Mouse (Mus musculus): Measurements from ENCODE around the gene Milr1. TPM values are rescaled to one million over a fixed set of nuclear protein-coding genes. Genes with fewer than 3 reads are reported as not detected.

Gene Milr1
- polyA plus RNA-seq, 1 experiment from 2014 or later: 0.54 TPM

DNA sequence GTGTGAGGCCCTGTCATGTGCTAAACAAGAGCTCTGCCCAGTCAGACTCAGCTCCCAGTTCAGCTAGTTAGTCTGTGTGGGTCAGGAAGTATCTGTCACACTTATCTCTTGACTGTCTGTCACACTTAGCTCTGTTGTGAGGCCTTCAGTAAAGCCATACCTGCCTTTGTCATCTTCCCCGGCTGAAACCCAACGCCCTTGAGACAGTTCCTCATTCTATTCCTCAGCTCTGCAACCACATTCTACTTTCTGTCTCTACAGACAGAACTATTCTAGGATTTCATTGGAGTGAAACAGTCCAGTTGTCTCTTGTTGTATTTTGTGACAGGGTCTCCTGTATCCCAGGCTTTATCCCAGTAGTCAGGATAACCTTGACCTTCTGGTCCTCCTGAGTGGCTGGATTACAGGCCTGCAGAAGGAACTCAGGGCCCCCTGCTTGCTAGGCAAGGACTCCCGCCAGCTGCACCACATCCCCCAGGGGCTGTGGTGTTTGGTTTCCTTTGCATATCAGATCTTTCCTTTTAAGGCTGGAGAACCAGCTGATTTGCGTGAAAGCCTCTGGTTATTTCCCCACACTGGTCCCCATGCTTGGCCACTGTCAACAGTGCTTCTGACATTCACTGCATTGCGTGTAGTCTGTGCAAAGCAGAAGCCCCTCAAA is 11.2 kb downstream of the Milr1 start:
- 59% methylated on average over 5 of the region's 5 CpGs for WGBS
- H3K4me3 ChIP-seq: no peak overlapping the region

DNA sequence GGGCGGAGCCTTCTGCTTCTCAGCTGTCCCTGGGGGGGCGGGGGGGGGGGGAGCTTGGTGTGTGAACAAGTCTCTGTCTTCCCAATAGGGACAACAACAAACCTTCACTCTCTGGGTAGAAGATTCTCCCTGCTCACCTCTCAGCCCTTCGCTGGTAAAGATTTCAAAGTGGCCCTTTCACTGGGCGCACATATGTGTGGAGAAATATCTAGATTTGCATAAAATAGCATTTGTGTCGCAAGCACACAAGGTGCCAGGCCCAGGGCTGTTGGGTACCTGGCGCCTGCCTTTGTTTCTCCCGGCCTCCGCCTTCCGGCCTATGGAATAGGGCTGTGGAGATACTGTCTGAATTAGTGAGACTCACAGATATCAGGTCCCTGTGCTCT is 11.8 kb downstream of the Milr1 start:
- H3K9me3 ChIP-seq (replicated peaks): no peaks in the 10 kb centered on the region
- 76% methylated on average over 8 of the region's 9 CpGs for WGBS
- no peaks in the 10 kb centered on the region for H3K4me1 ChIP-seq
- H3K27ac ChIP-seq: no peak overlapping the region
- no peaks in the 10 kb centered on the region for H3K27me3 ChIP-seq
- no peak overlapping the region for H3K4me2 ChIP-seq
- no peak overlapping the region for H3K9ac ChIP-seq
- H3K4me3 ChIP-seq: no peak overlapping the region
- no peak for ATAC-seq
- peaks cover 21% of the 10 kb centered on the region for H3K36me3 ChIP-seq (ENCODE audit: poor library complexity, severe bottlenecking)

More for the DNA sequence above, 11.2 kb downstream of the Milr1 start:
- Histone ChIP-seq H3K27me3 (no peaks in the 10 kb centered on the region), H3K27ac (no peak overlapping the region), H3K4me1 (no peaks in the 10 kb centered on the region), H3K9me3 (replicated peaks) (no peaks in the 10 kb centered on the region), H3K4me2 (no peak overlapping the region), H3K36me3 (ENCODE audit: poor library complexity, severe bottlenecking) (peaks cover 16% of the 10 kb centered on the region), H3K9ac (no peak overlapping the region)
- ATAC-seq: no peak

DNA sequence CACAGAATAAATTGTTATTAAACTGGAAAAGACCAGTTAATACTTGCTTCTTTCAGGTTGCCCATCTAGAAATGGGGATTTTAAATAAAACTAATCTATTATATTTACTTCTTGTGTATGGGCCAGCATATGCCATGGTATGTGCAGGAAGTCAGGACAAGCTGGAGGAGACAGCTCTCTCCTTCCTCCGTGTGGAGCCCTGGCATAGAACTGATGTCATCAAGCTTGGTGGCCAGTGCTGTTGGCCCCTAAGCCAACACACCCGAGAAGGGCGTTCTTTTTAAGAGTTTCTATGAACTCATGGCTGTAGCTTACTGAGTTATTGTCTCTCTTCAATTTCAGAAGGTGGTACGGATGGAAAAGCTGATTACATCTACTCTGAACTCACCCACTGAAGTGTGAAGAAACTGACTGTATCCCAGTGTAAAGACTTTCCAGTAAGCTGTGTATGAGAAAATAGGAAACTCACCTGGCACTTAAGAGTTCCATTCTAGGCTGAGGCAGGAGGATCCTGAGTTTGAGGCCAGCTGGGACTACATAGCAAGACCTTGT is 15.7 kb downstream of the Milr1 start:
- no peaks in the 10 kb centered on the region for H3K9me3 ChIP-seq (replicated peaks)
- ATAC-seq: no peak
- H3K9ac ChIP-seq: no peak overlapping the region
- WGBS: 89% methylated on average over 4 of the region's 4 CpGs
- no peak overlapping the region for H3K4me3 ChIP-seq
- no peak overlapping the region for H3K27ac ChIP-seq
- no peak overlapping the region for H3K4me2 ChIP-seq
- H3K27me3 ChIP-seq: no peaks in the 10 kb centered on the region
- no peaks in the 10 kb centered on the region for H3K4me1 ChIP-seq
- H3K36me3 ChIP-seq (ENCODE audit: poor library complexity, severe bottlenecking): peaks cover 56% of the 10 kb centered on the region

- H3K4me1 ChIP-seq: no peaks in the 10 kb centered on the region
- no peaks in the 10 kb centered on the region for H3K27me3 ChIP-seq
- H3K4me3 ChIP-seq: no peak overlapping the region
- no peak for ATAC-seq
- H3K27ac ChIP-seq: no peak overlapping the region
- 99% methylated on average over 4 of the region's 4 CpGs for WGBS
- peaks cover 63% of the 10 kb centered on the region for H3K36me3 ChIP-seq (ENCODE audit: poor library complexity, severe bottlenecking)
- no peaks in the 10 kb centered on the region for H3K9me3 ChIP-seq (replicated peaks)
- no peak overlapping the region for H3K9ac ChIP-seq
- H3K4me2 ChIP-seq: no peak overlapping the region
Observed at GRCm38 (mm10) chr11:106767516-106767915, 16.5 kb downstream of the Milr1 start.

DNA sequence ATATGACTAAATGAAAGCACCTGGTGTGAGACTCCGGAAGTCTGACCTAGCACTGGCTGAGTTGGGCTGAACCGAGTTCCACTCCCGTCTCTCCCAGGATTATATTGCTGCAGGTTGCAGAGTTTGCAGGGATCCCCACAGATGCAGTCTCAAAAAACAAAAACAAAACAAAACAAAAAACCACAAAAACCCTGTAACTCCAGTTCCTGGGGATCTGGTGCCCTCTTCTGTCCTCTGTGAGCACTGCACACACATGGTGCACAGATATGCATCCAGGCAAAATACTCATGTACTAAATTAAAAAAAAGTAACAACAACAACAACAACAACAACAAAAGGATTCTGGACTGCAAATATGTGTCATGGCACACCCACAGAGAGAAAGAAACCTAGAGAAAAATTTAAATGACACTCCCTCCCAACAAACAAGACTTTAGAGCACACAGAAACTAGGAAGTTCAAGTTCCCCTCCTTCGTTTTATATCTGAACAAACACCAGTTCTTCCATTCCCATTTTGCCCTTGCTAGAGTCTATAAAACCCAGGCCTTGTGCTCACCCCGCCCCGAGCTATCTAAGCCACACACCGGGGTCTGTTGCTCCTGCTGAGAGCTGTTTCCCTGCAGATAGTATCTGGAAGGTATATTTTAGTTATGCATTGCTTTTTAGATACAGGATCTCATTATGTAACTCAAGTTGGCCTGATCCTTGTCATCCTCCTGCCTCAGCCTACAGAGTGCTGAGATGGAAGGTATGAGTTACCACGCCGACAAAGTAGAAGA is 19.4 kb downstream of the Milr1 start:
- Histone ChIP-seq H3K27me3 (no peaks in the 10 kb centered on the region), H3K36me3 (ENCODE audit: poor library complexity, severe bottlenecking) (peaks cover 91% of the 10 kb centered on the region), H3K9ac (no peak overlapping the region), H3K4me2 (no peak overlapping the region), H3K9me3 (replicated peaks) (no peaks in the 10 kb centered on the region), H3K4me1 (no peaks in the 10 kb centered on the region), H3K27ac (no peak overlapping the region), H3K4me3 (no peak overlapping the region)
- no peak for ATAC-seq
- whole genome bisulfite sequencing: 94% methylated on average over 9 of the region's 9 CpGs

- ATAC-seq: no peak
- H3K27me3 ChIP-seq: no peaks in the 10 kb centered on the region
- 93% methylated on average over 9 of the region's 9 CpGs for WGBS
- no peak overlapping the region for H3K4me2 ChIP-seq
- no peaks in the 10 kb centered on the region for H3K9me3 ChIP-seq (replicated peaks)
- H3K27ac ChIP-seq: no peak overlapping the region
- peaks cover 79% of the 10 kb centered on the region for H3K36me3 ChIP-seq (ENCODE audit: poor library complexity, severe bottlenecking)
- peaks cover 2% of the 10 kb centered on the region for H3K4me1 ChIP-seq
- no peak overlapping the region for H3K9ac ChIP-seq
- H3K4me3 ChIP-seq: no peak overlapping the region
Observed at GRCm38 (mm10) chr11:106773061-106773460, 22.0 kb downstream of the Milr1 start.

- no peak for ATAC-seq
- H3K4me2 ChIP-seq: no peak overlapping the region
- H3K4me1 ChIP-seq: peaks cover 9% of the 10 kb centered on the region
- 91% methylated on average over 4 of the region's 4 CpGs for WGBS
- no peak overlapping the region for H3K9ac ChIP-seq
- no peaks in the 10 kb centered on the region for H3K9me3 ChIP-seq (replicated peaks)
- no peak overlapping the region for H3K4me3 ChIP-seq
- no peaks in the 10 kb centered on the region for H3K27me3 ChIP-seq
- H3K36me3 ChIP-seq (ENCODE audit: poor library complexity, severe bottlenecking): peaks cover 64% of the 10 kb centered on the region
- no peak overlapping the region for H3K27ac ChIP-seq
Observed at GRCm38 (mm10) chr11:106776960-106777359, 25.9 kb downstream of the Milr1 start.

DNA sequence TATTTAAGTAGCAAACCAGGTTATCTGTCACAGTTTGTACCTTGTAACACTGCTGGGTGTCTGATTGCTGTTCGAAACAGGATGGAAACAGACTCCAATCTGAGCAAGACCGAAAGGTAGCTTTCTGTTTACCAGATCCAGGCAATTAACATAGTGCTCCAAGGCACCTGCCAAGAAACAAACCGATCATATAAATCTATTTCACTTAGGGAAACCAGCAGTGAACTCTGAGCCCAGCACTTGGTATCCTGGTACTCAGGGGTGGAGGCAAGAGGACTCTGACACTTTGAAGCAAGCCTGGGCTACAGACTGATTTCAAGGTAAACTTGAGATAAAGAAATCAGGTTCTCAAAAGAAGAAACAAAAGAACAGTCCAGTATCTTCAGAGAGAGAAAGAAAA is 26.4 kb downstream of the Milr1 start:
- Histone ChIP-seq H3K4me1 (peaks cover 9% of the 10 kb centered on the region), H3K9ac (no peak overlapping the region), H3K4me3 (no peak overlapping the region), H3K27ac (no peak overlapping the region), H3K36me3 (ENCODE audit: poor library complexity, severe bottlenecking) (peaks cover 64% of the 10 kb centered on the region), H3K9me3 (replicated peaks) (no peaks in the 10 kb centered on the region), H3K4me2 (no peak overlapping the region), H3K27me3 (no peaks in the 10 kb centered on the region)
- WGBS: 94% methylated on average over 3 of the region's 3 CpGs
- ATAC-seq: no peak

- no peaks in the 10 kb centered on the region for H3K9me3 ChIP-seq (replicated peaks)
- no peak for ATAC-seq
- no peaks in the 10 kb centered on the region for H3K27me3 ChIP-seq
- no peak overlapping the region for H3K9ac ChIP-seq
- 90% methylated on average over 7 of the region's 7 CpGs for WGBS
- H3K4me3 ChIP-seq: no peak overlapping the region
- H3K4me1 ChIP-seq: peaks cover 11% of the 10 kb centered on the region
- peak overlapping the region; percentile 89; the same call in 1 of the 2 replicates for H3K4me2 ChIP-seq
- no peak overlapping the region for H3K27ac ChIP-seq
- H3K36me3 ChIP-seq (ENCODE audit: poor library complexity, severe bottlenecking): peaks cover 65% of the 10 kb centered on the region
Observed at GRCm38 (mm10) chr11:106778132-106778531, 27.1 kb downstream of the Milr1 start.

DNA sequence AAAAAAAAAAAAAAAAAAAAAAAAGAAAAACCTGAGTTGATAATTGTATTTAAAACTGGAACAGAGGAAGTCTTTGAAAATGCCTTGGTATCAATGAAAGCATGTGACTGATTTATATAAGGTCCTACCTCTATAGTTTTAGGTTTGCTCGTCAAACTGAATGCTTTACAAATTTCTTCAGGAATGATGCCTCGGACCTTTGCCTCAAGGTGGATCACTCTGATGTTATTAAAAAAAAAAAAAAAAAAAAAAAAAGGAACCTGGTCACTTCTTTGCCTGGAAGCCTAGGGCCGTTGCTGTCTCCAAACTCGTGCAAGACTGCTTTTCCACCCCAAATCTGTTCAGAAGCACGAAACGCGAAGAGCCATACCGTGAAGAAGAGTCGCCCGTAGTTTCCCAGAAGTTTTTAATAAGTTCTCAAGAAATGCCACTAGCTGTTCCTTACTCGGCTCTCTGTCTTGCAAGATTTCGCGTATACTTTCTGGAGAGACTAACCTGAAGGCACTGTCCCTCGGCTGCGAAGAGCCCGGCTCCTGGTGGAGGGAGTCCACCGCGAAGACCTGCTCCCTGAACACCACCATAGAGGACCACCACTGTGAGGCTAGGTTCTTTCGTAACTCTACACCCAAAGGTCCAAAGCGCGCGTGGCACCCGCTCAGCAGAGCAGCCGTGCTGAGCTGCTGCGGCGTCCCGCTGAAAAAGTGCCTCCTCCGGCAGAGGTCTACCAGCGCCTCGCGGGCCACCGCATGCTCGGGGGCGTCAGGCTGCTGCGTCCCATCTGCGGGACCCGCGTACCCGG is 27.8 kb downstream of the Milr1 start:
- Histone ChIP-seq H3K36me3 (ENCODE audit: poor library complexity, severe bottlenecking) (peaks cover 65% of the 10 kb centered on the region), H3K9me3 (replicated peaks) (no peaks in the 10 kb centered on the region), H3K4me3 (peak overlapping the region; percentile 63), H3K4me2 (peak overlapping the region; percentile 89), H3K27me3 (no peaks in the 10 kb centered on the region), H3K9ac (peak overlapping the region; percentile 88), H3K27ac (peak overlapping the region; percentile 88), H3K4me1 (peaks cover 12% of the 10 kb centered on the region)
- ATAC-seq: no peak; the same call in 1 of the 2 replicates
- 2% methylated on average over 39 of the region's 39 CpGs for WGBS

DNA sequence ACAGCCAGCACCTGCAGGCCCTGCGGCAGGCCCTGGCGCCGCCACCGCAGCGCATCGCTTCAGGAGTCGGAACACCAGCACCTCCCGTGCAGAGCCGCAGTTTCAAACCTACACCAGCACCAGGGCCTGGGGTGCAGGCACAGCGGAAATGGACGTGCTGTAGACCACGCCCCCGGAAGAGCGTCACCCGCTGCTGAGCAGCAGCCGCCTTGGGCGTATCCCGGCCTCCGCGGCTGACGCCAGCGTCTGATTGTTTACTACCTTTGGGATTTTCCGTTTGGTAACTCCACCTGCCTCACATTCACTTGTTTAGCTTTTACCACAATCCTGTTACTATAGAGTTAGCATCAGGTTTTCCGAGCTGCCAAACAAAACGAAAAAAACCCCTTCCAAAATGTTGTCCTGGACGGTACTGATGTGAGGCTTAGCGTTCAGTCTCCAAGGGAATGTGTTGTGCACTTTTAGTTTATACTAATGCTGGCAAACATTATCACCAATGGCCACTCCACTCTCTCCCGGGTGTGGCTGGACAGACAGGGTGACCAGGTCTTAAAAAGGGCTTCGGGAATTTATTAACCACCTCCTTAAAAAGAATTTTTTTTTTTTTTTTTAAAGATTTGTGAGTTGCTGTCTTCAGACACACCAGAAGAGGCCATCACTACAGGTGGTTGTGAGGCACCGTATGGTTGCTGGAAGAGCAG is 28.5 kb downstream of the Milr1 start, which contains the start of gene Polg2:
Polg2 (minus strand) TSS at position 150 of the 701 bp plus-strand sequence.
- Histone ChIP-seq H3K4me3 (peak within 1 kb of the TSS; percentile 63), H3K4me1 (peaks cover 14% of the 10 kb centered on the region), H3K9me3 (replicated peaks) (no peaks in the 10 kb centered on the region), H3K27me3 (no peaks in the 10 kb centered on the region), H3K36me3 (ENCODE audit: poor library complexity, severe bottlenecking) (peaks cover 65% of the 10 kb centered on the region), H3K9ac (peak within 1 kb of the TSS; percentile 88), H3K27ac (peak within 1 kb of the TSS; percentile 88), H3K4me2 (peak within 1 kb of the TSS; percentile 89)
- ATAC-seq: peak; percentile 99
- WGBS: 1% methylated on average over 30 of the region's 30 CpGs
